Mouse (Mus musculus): Measurements from ENCODE around the gene Gm20604. TPM values are rescaled to one million over a fixed set of nuclear protein-coding genes. Genes with fewer than 3 reads are reported as not detected.
A peak's percentile ranks its signal among the peaks of the same experiment; 100 is the strongest.

The Gm20604 gene
- polyA plus RNA-seq, 1 experiment from 2014 or later, result 30.5 TPM

GRCm38 (mm10) chr12:102703111-102703412 is 55.4 kb downstream of the Gm20604 start:
- Histone ChIP-seq H3K9me3 (no peaks in the 10 kb centered on the region), H3K4me2 (replicated peaks) (peak overlapping the region; percentile 93), H3K27me3 (replicated peaks) (no peaks in the 10 kb centered on the region), H3K9ac (peak overlapping the region; percentile 73; the same call in 1 of the 2 replicates), H3K36me3 (no peaks in the 10 kb centered on the region), H3K4me3 (peak overlapping the region; percentile 73), H3K4me1 (peaks cover 45% of the 10 kb centered on the region), H3K27ac (no peak overlapping the region)
- no peak for ATAC-seq (ENCODE audit: low FRiP score, low read depth)
- 7% methylated on average over 4 of the region's 4 CpGs for WGBS

DNA sequence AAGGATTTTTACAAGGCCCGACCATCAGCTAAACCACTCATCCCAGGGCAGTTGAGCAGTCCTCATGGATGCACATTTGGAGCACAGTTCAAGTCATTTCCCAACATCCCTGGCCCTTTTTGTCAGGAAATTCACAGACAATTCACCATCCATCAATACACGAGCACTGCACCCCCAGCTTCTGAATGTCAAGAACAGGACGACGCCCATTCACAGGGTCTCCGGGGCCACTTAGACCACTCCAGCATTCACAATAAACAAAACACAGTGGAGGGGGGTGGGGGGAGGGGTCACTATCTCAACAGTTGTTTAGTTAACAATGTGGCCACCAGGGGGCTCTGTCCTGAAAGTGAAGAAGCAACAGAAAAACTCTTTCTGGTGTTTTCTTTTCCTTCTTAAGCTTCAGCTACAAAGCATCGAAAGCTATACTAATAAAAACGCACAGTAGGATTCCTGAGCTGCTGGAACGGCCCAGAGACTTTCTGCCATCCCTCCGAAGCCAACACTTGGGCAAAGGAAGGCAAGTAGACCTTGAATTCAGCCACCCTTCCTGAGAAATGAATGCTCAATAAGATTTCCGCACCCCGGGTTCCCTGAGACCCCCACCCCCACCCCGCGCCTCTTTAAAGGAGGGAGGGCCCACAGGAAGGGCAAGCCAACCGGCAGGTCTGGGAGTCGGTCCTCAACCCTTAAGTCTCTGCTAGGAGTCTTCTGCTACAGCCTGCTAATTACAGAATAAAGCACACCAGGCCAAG is 55.9 kb downstream of the Gm20604 start:
- Histone ChIP-seq H3K27ac (no peak overlapping the region), H3K27me3 (replicated peaks) (no peaks in the 10 kb centered on the region), H3K36me3 (no peaks in the 10 kb centered on the region), H3K4me3 (peak overlapping the region; percentile 19), H3K4me1 (peaks cover 50% of the 10 kb centered on the region), H3K9me3 (no peaks in the 10 kb centered on the region), H3K4me2 (replicated peaks) (peak overlapping the region; percentile 93), H3K9ac (no peak overlapping the region)
- ATAC-seq (ENCODE audit: low FRiP score, low read depth), result no peak
- WGBS, result 6% methylated on average over 15 of the region's 15 CpGs

GRCm38 (mm10) chr12:102701691-102702207 is 56.7 kb downstream of the Gm20604 start:
- H3K4me1 ChIP-seq, result peaks cover 55% of the 10 kb centered on the region
- no peak for ATAC-seq (ENCODE audit: low FRiP score, low read depth)
- H3K36me3 ChIP-seq, result no peaks in the 10 kb centered on the region
- peak overlapping the region; percentile 93 for H3K4me2 ChIP-seq (replicated peaks)
- H3K27me3 ChIP-seq (replicated peaks), result no peaks in the 10 kb centered on the region
- no peak overlapping the region for H3K4me3 ChIP-seq
- H3K9ac ChIP-seq, result no peak overlapping the region
- H3K27ac ChIP-seq, result no peak overlapping the region
- H3K9me3 ChIP-seq, result no peaks in the 10 kb centered on the region
- WGBS, result 87% methylated on average over 5 of the region's 5 CpGs

GRCm38 (mm10) chr12:102700453-102700852 is 58.0 kb downstream of the Gm20604 start:
- ATAC-seq (ENCODE audit: low FRiP score, low read depth), result no peak
- H3K27ac ChIP-seq, result no peak overlapping the region; the same call in 1 of the 2 replicates
- WGBS, result 70% methylated on average over 12 of the region's 12 CpGs
- H3K9ac ChIP-seq, result no peak overlapping the region
- H3K36me3 ChIP-seq, result no peaks in the 10 kb centered on the region
- H3K27me3 ChIP-seq (replicated peaks), result no peaks in the 10 kb centered on the region
- H3K4me2 ChIP-seq (replicated peaks), result no peak overlapping the region
- H3K4me3 ChIP-seq, result no peak overlapping the region
- no peaks in the 10 kb centered on the region for H3K9me3 ChIP-seq
- peaks cover 63% of the 10 kb centered on the region for H3K4me1 ChIP-seq

DNA sequence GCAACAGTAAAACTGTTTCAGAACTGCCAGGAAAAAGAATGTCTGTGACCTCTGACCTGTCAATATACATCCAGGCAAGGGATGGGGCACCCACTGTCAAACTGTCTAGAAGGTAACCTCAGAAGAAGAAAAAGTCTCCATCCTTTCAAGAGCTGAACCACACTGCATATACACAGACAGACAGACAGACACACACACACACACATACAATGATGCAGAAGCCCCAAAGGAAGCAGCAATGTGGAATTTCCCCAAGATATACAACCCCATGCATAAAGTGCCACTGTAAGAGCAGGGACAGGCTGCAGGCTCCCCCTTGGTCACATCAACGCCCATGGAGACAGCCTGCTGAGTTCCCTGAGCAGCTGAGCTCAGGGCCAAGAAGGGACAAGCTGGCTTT is 59.3 kb downstream of the Gm20604 start:
- no peak overlapping the region for H3K9ac ChIP-seq
- H3K27me3 ChIP-seq (replicated peaks), result no peaks in the 10 kb centered on the region
- H3K4me1 ChIP-seq, result peaks cover 68% of the 10 kb centered on the region
- no peak overlapping the region for H3K4me2 ChIP-seq (replicated peaks)
- no peak overlapping the region for H3K4me3 ChIP-seq
- no peaks in the 10 kb centered on the region for H3K9me3 ChIP-seq
- no peak for ATAC-seq (ENCODE audit: low FRiP score, low read depth)
- no peaks in the 10 kb centered on the region for H3K36me3 ChIP-seq
- 0 out of 2 replicates have a peak overlapping the region, but pooled peaks have one; percentile 4 for H3K27ac ChIP-seq
- 8% methylated on average over 1 of the region's 1 CpGs for WGBS

DNA sequence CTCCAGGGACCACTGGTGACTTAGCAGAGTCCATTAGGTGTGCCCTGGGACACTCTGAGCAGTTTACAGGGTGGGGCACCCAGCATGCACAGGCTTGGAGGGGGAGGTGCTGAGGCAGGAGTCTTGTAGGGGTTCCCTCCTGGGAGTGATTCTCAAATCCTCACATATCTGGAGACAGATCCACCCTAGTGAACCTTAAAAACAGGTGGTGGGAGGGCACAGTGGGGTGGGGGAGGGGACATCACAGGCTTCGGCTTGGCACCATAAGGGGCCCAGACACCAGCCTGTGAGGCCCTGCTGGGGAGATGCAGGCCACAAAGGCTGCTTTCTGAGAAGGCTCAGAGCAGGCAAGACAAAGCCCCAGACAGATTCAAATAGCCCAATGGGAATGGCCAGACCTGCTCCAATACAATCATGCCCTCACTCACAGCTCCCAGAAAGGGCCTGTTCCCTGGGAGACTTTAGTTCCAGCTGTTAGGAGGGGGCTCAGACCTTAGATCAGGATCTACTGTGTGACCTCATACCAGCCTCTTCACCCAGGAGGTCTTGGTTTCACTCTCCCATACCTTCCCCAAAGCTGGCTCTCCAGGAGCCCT is 60.3 kb downstream of the Gm20604 start:
- Histone ChIP-seq H3K4me3 (no peak overlapping the region), H3K27ac (peak overlapping the region; percentile 4; the same call in 1 of the 2 replicates), H3K4me1 (peaks cover 58% of the 10 kb centered on the region), H3K4me2 (replicated peaks) (peak overlapping the region; percentile 27), H3K9me3 (no peaks in the 10 kb centered on the region), H3K9ac (peak overlapping the region; percentile 29; the same call in 1 of the 2 replicates), H3K36me3 (no peaks in the 10 kb centered on the region; the same call in 1 of the 2 replicates), H3K27me3 (replicated peaks) (no peaks in the 10 kb centered on the region)
- peak; percentile 73 for ATAC-seq (ENCODE audit: low FRiP score, low read depth)
- WGBS, result 8% methylated on average over 1 of the region's 1 CpGs

GRCm38 (mm10) chr12:102697381-102697780 is 61.1 kb downstream of the Gm20604 start:
- Histone ChIP-seq H3K4me1 (peaks cover 52% of the 10 kb centered on the region), H3K4me3 (no peak overlapping the region), H3K9me3 (no peaks in the 10 kb centered on the region), H3K36me3 (no peaks in the 10 kb centered on the region; the same call in 1 of the 2 replicates), H3K27ac (no peak overlapping the region), H3K27me3 (replicated peaks) (no peaks in the 10 kb centered on the region), H3K9ac (no peak overlapping the region), H3K4me2 (replicated peaks) (no peak overlapping the region)
- 79% methylated on average over 7 of the region's 7 CpGs for WGBS
- no peak for ATAC-seq (ENCODE audit: low FRiP score, low read depth)

- Histone ChIP-seq H3K27me3 (replicated peaks) (no peaks in the 10 kb centered on the region), H3K27ac (no peak overlapping the region), H3K9ac (no peak overlapping the region), H3K36me3 (no peaks in the 10 kb centered on the region; the same call in 1 of the 2 replicates), H3K4me1 (peaks cover 52% of the 10 kb centered on the region), H3K4me3 (no peak overlapping the region), H3K9me3 (no peaks in the 10 kb centered on the region), H3K4me2 (replicated peaks) (no peak overlapping the region)
- WGBS, result 92% methylated on average over 14 of the region's 14 CpGs
- ATAC-seq (ENCODE audit: low FRiP score, low read depth), result no peak
Observed at GRCm38 (mm10) chr12:102696635-102697354, 61.7 kb downstream of the Gm20604 start.

- Histone ChIP-seq H3K9me3 (no peaks in the 10 kb centered on the region), H3K27ac (no peak overlapping the region), H3K4me1 (peaks cover 55% of the 10 kb centered on the region), H3K4me3 (no peak overlapping the region), H3K27me3 (replicated peaks) (no peaks in the 10 kb centered on the region), H3K36me3 (no peaks in the 10 kb centered on the region; the same call in 1 of the 2 replicates), H3K9ac (no peak overlapping the region; the same call in 1 of the 2 replicates), H3K4me2 (replicated peaks) (0 out of 2 replicates have a peak overlapping the region, but pooled peaks have one; percentile 3)
- ATAC-seq (ENCODE audit: low FRiP score, low read depth), result no peak
- 56% methylated on average over 18 of the region's 18 CpGs for WGBS
Observed at GRCm38 (mm10) chr12:102695369-102696239, 62.9 kb downstream of the Gm20604 start.

- 79% methylated on average over 7 of the region's 7 CpGs for WGBS
Observed at GRCm38 (mm10) chr12:102691761-102692160, 66.7 kb downstream of the Gm20604 start.

More at GRCm38 (mm10) chr12:102691761-102692160, 66.7 kb downstream of the Gm20604 start:
- peaks cover 26% of the 10 kb centered on the region for H3K4me1 ChIP-seq
- no peaks in the 10 kb centered on the region for H3K9me3 ChIP-seq
- ATAC-seq (ENCODE audit: low FRiP score, low read depth), result no peak
- H3K4me3 ChIP-seq, result no peak overlapping the region
- H3K27ac ChIP-seq, result no peak overlapping the region
- no peaks in the 10 kb centered on the region for H3K27me3 ChIP-seq (replicated peaks)
- H3K4me2 ChIP-seq (replicated peaks), result no peak overlapping the region
- H3K36me3 ChIP-seq, result no peaks in the 10 kb centered on the region; the same call in 1 of the 2 replicates
- H3K9ac ChIP-seq, result no peak overlapping the region
